Mouse (Mus musculus) left cerebral cortex, postnatal 14 days (tissue): ENCODE measurements around the gene Acap2. TPM values are rescaled to one million over a fixed set of nuclear protein-coding genes. Genes with fewer than 3 reads are reported as not detected.
A peak's percentile ranks its signal among the peaks of the same experiment; 100 is the strongest.

ENCODE experiments used
- DNase-seq, 2 experiments: peaks; one replicate each; pipeline ENCODE4 v3.0.0; 2021 to 2022; ENCODE audit warnings: low spot score in 2 of 2, mixed read lengths in 1 of 2
- intact Hi-C: fragments of 180-260 bp; cut with DNase I; formaldehyde crosslinking; loops from one replicate; pipeline ENCODE4 v1.15.1; 2025
- total RNA-seq, 2 experiments: library from RNA; stranded (reverse); gene quantifications; 2 replicates each; pipeline ENCODE4 v1.2.3; 2021

Acap2 gene
- total RNA-seq, 2 experiments from 2014 or later = 90.5 to 99.9 TPM

- no peak for DNase-seq
- intact Hi-C loops = loop anchor here (5.0 kb wide), 1 partner anchor 84 kb away; no protein-coding TSS in a partner anchor
These were observed 134.5 kb downstream of the Acap2 start for GRCm38 (mm10) chr16:31066344-31067098.

- DNase-seq = no peak
- intact Hi-C loops = loop anchor here (5.0 kb wide), 1 partner anchor 82 kb away; no protein-coding TSS in a partner anchor
These were observed 136.3 kb downstream of the Acap2 start for GRCm38 (mm10) chr16:31064782-31065181.

GRCm38 (mm10) chr16:31062918-31063317 is 138.1 kb downstream of the Acap2 start:
- no peak for DNase-seq
- intact Hi-C loops = no loop called here

- DNase-seq = peak in 1 of 2 experiments; percentile 16
- intact Hi-C loops = no loop called here
These were observed 139.7 kb downstream of the Acap2 start for GRCm38 (mm10) chr16:31061246-31061880.

GRCm38 (mm10) chr16:31060714-31061113 is 140.3 kb downstream of the Acap2 start:
- DNase-seq = no peak
- intact Hi-C loops = no loop called here

- no peak for DNase-seq
- intact Hi-C loops = no loop called here
These were observed 140.8 kb downstream of the Acap2 start for GRCm38 (mm10) chr16:31060226-31060625.

- no peak for DNase-seq
- intact Hi-C loops = no loop called here
These were observed 141.3 kb downstream of the Acap2 start for GRCm38 (mm10) chr16:31059730-31060129.

- no peak for DNase-seq
- intact Hi-C loops = no loop called here
These were observed 148.2 kb downstream of the Acap2 start for GRCm38 (mm10) chr16:31052812-31053211.

GRCm38 (mm10) chr16:31052177-31052726 is 148.8 kb downstream of the Acap2 start:
- intact Hi-C loops = no loop called here
- DNase-seq = no peak

GRCm38 (mm10) chr16:31050701-31051100 is 150.3 kb downstream of the Acap2 start:
- no peak for DNase-seq
- intact Hi-C loops = no loop called here

- intact Hi-C loops = no loop called here
- DNase-seq = no peak
These were observed 152.9 kb downstream of the Acap2 start for GRCm38 (mm10) chr16:31048194-31048593.

GRCm38 (mm10) chr16:31047186-31047898 is 153.7 kb downstream of the Acap2 start:
- DNase-seq = no peak
- intact Hi-C loops = no loop called here

GRCm38 (mm10) chr16:31046217-31046659 is 154.8 kb downstream of the Acap2 start:
- DNase-seq = peak; percentile 36 to 45
- intact Hi-C loops = no loop called here

GRCm38 (mm10) chr16:31045211-31045610 is 155.8 kb downstream of the Acap2 start:
- intact Hi-C loops = no loop called here
- no peak for DNase-seq

- DNase-seq = no peak
- intact Hi-C loops = no loop called here
These were observed 157.9 kb downstream of the Acap2 start for GRCm38 (mm10) chr16:31043136-31043535.

Other genes starting within 250 kb of the Acap2 start
- 10 to 100 TPM; 20.4 to 21.3 TPM for gene Xxylt1, start 119.8 kb downstream of the Acap2 start, total RNA-seq
- gene Ppp1r2, start 74.0 kb upstream of the Acap2 start, total RNA-seq = 10 to 100 TPM; 70.6 to 78.2 TPM
- 10 to 100 TPM; 61.1 to 71.1 TPM for gene Apod, start 113.6 kb upstream of the Acap2 start, total RNA-seq
- gene Bdh1, start 221.0 kb upstream of the Acap2 start, total RNA-seq = 100 to 1,000 TPM; 233 to 253 TPM